Mouse (Mus musculus) CH12.LX (cell line): ENCODE measurements at regions not wholly inside any gene's neighbourhood (a gene's known extent, or its start where the extent isn't known, plus 50 kb on each side); places are given as distances from the start of the nearest gene placed in this dataset.

Experiments
- DNase-seq: peaks from one replicate; pipeline ENCODE4 v3.0.0-alpha.2; 2013; ENCODE audit errors: extremely low read depth
- H3K27ac ChIP-seq: 2 replicates; pipeline ENCODE4 v1.5.1; 2012; ENCODE audit warnings: low read depth, mild to moderate bottlenecking, control low read depth, moderate library complexity; ENCODE audit not compliant: insufficient read depth
- H3K27me3 ChIP-seq: replicated peaks from 2 replicates; pipeline ENCODE3; 2012; ENCODE audit warnings: inconsistent platforms
- H3K36me3 ChIP-seq, 2 experiments: replicated peaks in 1 of 2; 2 replicates each; pipeline versions ENCODE3 to v1.6.1; 2012; ENCODE audit warnings: inconsistent platforms in 1 of 2, low read length in 1 of 2, mild to moderate bottlenecking in 1 of 2, mixed read lengths in 1 of 2, moderate library complexity in 1 of 2; ENCODE audit not compliant: control insufficient read depth in 1 of 2, insufficient read depth in 1 of 2
- H3K4me1 ChIP-seq, 2 experiments: 2 replicates each; pipeline ENCODE4 v1.6.1; 2012; ENCODE audit warnings: inconsistent platforms in 1 of 2, moderate library complexity in 1 of 2; ENCODE audit not compliant: insufficient read depth in 2 of 2, control insufficient read depth in 1 of 2
- H3K4me2 ChIP-seq: 2 replicates; pipeline ENCODE4 v1.6.1; 2012; ENCODE audit warnings: low read depth, mild to moderate bottlenecking, control low read depth; ENCODE audit not compliant: poor library complexity, insufficient read depth, severe bottlenecking
- H3K4me3 ChIP-seq, 3 experiments: fragments of 150-350 bp in 1 of 3; sonication (generic) in 1 of 3; replicated peaks in 1 of 3; 2 replicates each; pipeline versions ENCODE3 to v1.5.1; 2011 to 2012; ENCODE audit warnings: low read depth in 2 of 3, low read length in 2 of 3, mild to moderate bottlenecking in 2 of 3, moderate library complexity in 2 of 3, control low read depth in 1 of 3, improper control_type of control experiment in 1 of 3, inconsistent platforms in 1 of 3, mixed read lengths in 1 of 3; ENCODE audit not compliant: poor library complexity in 1 of 3
- H3K79me2 ChIP-seq: replicated peaks from 2 replicates; pipeline ENCODE4 v1.6.1; 2012; ENCODE audit warnings: mild to moderate bottlenecking, moderate library complexity; ENCODE audit not compliant: control insufficient read depth, poor library complexity, insufficient read depth, severe bottlenecking; ENCODE audit errors: extremely low read depth
- H3K9ac ChIP-seq: 2 replicates; pipeline ENCODE4 v1.6.1; 2012; ENCODE audit warnings: low read depth, mild to moderate bottlenecking, control low read depth, moderate library complexity; ENCODE audit not compliant: insufficient read depth
- H3K9me3 ChIP-seq: replicated peaks from 2 replicates; pipeline ENCODE3; 2012; ENCODE audit warnings: low read length, inconsistent platforms, mixed read lengths
- CHD1 ChIP-seq: IDR thresholded peaks from 2 replicates; pipeline ENCODE4 v1.6.1; 2012; ENCODE audit warnings: low read depth, low read length, improper control_type of control experiment, inconsistent platforms
- CHD2 ChIP-seq: IDR thresholded peaks from 2 replicates; pipeline ENCODE4 v1.6.1; 2011; ENCODE audit warnings: low read length, improper control_type of control experiment
- ELF1 ChIP-seq: IDR thresholded peaks from 2 replicates; pipeline ENCODE4 v1.6.1; 2014; ENCODE audit warnings: low read depth, mild to moderate bottlenecking, inconsistent platforms, low read length, improper control_type of control experiment
- ETS1 ChIP-seq: conservative IDR thresholded peaks from 2 replicates; pipeline ENCODE4 v1.6.1; 2012; ENCODE audit warnings: low read depth, mild to moderate bottlenecking, inconsistent platforms, low read length, improper control_type of control experiment, moderate library complexity
- HCFC1 ChIP-seq: IDR thresholded peaks from 2 replicates; pipeline ENCODE4 v1.6.1; 2012; ENCODE audit warnings: low read depth, mild to moderate bottlenecking, inconsistent platforms, low read length, improper control_type of control experiment
- MAX ChIP-seq: IDR thresholded peaks from 2 replicates; pipeline ENCODE4 v1.6.1; 2011; ENCODE audit warnings: low read length, improper control_type of control experiment
- MAZ ChIP-seq: IDR thresholded peaks from 2 replicates; pipeline ENCODE4 v1.6.1; 2012; ENCODE audit warnings: low read depth, mild to moderate bottlenecking, inconsistent platforms, low read length, improper control_type of control experiment, moderate library complexity
- PAX5 ChIP-seq: IDR thresholded peaks from 2 replicates; pipeline ENCODE4 v1.6.1; 2012; ENCODE audit warnings: low read length, inconsistent platforms, mixed read lengths
- POLR2AphosphoS2 ChIP-seq: IDR thresholded peaks from 2 replicates; pipeline ENCODE4 v1.6.1; 2011; ENCODE audit warnings: low read depth, low read length, improper control_type of control experiment
- RCOR1 ChIP-seq: conservative IDR thresholded peaks from 2 replicates; pipeline ENCODE4 v1.6.1; 2012; ENCODE audit warnings: low read depth, mild to moderate bottlenecking, inconsistent platforms, low read length, improper control_type of control experiment
- UBTF ChIP-seq: IDR thresholded peaks from 2 replicates; pipeline ENCODE4 v1.6.1; 2012; ENCODE audit warnings: low read depth, mild to moderate bottlenecking, inconsistent platforms, low read length, improper control_type of control experiment, moderate library complexity
- USF2 ChIP-seq: conservative IDR thresholded peaks from 2 replicates; pipeline ENCODE4 v1.6.1; 2011; ENCODE audit warnings: low read depth, low read length, improper control_type of control experiment
- dilution Hi-C: fragments of 300-500 bp; cut with MboI; formaldehyde crosslinking; loops from 2 replicates; pipeline ENCODE4 v1.14.3; 2020; ENCODE audit warnings: low sequenced_read_pairs; ENCODE audit not compliant: extremely low pct_unique_long_range_greater_than_20kb, extremely low pct_ligation_motif_present
- in situ Hi-C: fragments of 300-500 bp; cut with MboI; formaldehyde crosslinking; loops from 3 replicates; pipeline ENCODE4 v1.14.3; 2019; ENCODE audit warnings: low sequenced_read_pairs, low pct_ligation_motif_present, low pct_unique_long_range_greater_than_20kb, mixed read lengths

- Histone ChIP-seq H3K79me2 (no peaks in the 10 kb centered on the region), H3K36me3 (no peaks in the 10 kb centered on the region), H3K27ac (no peak overlapping the region), H3K9me3 (no peaks in the 10 kb centered on the region), H3K4me2 (no peak overlapping the region), H3K4me1 (0 out of 4 replicates have a peak, but pooled peaks cover 0 to 3% of the 10 kb centered on the region in 2 experiments), H3K9ac (no peak overlapping the region), H3K4me3 (no peak overlapping the region), H3K27me3 (no peaks in the 10 kb centered on the region)
- TF ChIP-seq ETS1 (no peak), CHD1 (no peak), RCOR1 (no peak)
- in situ Hi-C loops = loop anchor here (5.0 kb wide), 1 partner anchor 32 kb away; no protein-coding TSS in a partner anchor
- dilution Hi-C loops = no loop called here
- DNase-seq = no peak
Observed at GRCm38 (mm10) chr16:13204948-13205470, 51.3 kb upstream of the Mrtfb start.

GRCm38 (mm10) chr16:13205855-13206254, 50.4 kb upstream of the Mrtfb start:
- in situ Hi-C loops = no loop called here
- DNase-seq = no peak

More at GRCm38 (mm10) chr16:13205855-13206254, 50.4 kb upstream of the Mrtfb start:
- H3K27me3 ChIP-seq = no peaks in the 10 kb centered on the region
- no peak overlapping the region for H3K4me2 ChIP-seq
- 0 out of 4 replicates have a peak, but pooled peaks cover 0 to 3% of the 10 kb centered on the region in 2 experiments for H3K4me1 ChIP-seq
- no peak overlapping the region for H3K9ac ChIP-seq
- no peaks in the 10 kb centered on the region for H3K79me2 ChIP-seq
- H3K9me3 ChIP-seq = no peaks in the 10 kb centered on the region
- dilution Hi-C loops = no loop called here
- H3K36me3 ChIP-seq = no peaks in the 10 kb centered on the region
- H3K27ac ChIP-seq = no peak overlapping the region
- no peak overlapping the region for H3K4me3 ChIP-seq
- TF ChIP-seq ELF1 = no peak
- no peak for TF ChIP-seq UBTF
- TF ChIP-seq USF2 = no peak
- no peak for TF ChIP-seq MAX
- TF ChIP-seq POLR2AphosphoS2 = no peak
- TF ChIP-seq PAX5 = no peak
- TF ChIP-seq MAZ = no peak
- TF ChIP-seq HCFC1 = no peak
- no peak for TF ChIP-seq CHD2
